Mouse (Mus musculus) liver, embryonic 14.5 days (tissue): ENCODE data around the gene Trim2.

ENCODE experiments used
- CTCF ChIP-seq: IDR thresholded peaks from 2 replicates; pipeline ENCODE4 v1.5.1; 2016; ENCODE audit warnings: antibody characterized with exemption, low read depth, control low read depth
- EP300 ChIP-seq: IDR thresholded peaks from 2 replicates; pipeline ENCODE4 v1.6.1; 2016; ENCODE audit warnings: antibody characterized with exemption, low read depth

DNA sequence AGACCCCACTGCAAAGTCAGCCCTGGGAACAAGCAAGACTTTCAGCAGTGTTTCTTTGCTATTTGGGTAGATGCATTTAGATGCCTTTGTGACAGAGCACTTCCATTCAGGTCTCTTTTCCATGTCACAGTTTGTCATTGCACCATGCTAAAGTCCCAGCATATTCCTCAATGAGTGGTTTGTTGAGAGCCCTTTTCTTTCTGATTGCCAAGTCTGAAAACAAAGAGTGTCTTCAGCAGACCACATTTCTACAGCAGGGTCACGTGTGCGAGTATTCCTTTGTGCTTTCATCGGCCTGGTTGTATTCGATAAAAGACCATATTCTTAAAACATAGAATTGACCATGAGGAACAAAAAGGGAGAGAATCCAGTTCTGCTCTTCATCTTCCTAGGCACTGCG lies 14.4 kb downstream of the Trim2 start:
- TF ChIP-seq CTCF = no peak
- no peak for TF ChIP-seq EP300
